ENCODE assay signal across 11 mouse cellular contexts in genomic region chr9:41938449-41938848, GRCm38 (mm10).
DNase-seq lines count a peak whose midpoint lies in the region; ATAC-seq and TF ChIP-seq lines count a peak whose summit lies in the region.
"Had no signal": no experiment of that assay in that cellular context is flagged by ENCODE, and none has a peak within 500 bp of the region (broad histone marks: within the 10 kb centered on the region; RNA-seq: fewer than 3 reads in every experiment).

No protein-coding gene starts in this region.

- no peak overlapping the region for H3K4me2 ChIP-seq in lung, embryonic 14.5 days
- H3K4me2 ChIP-seq in intestine, embryonic 15.5 days (replicated peaks) = no peak overlapping the region
- H3K4me2 ChIP-seq in stomach, embryonic 15.5 days = no peak overlapping the region

- H3K9me3 ChIP-seq in lung, embryonic 14.5 days (ENCODE audit: low read depth, low read length) = no peaks in the 10 kb centered on the region
- no peaks in the 10 kb centered on the region for H3K9me3 ChIP-seq in intestine, embryonic 15.5 days
- no peaks in the 10 kb centered on the region for H3K9me3 ChIP-seq in stomach, embryonic 15.5 days
- H3K9me3 ChIP-seq: megakaryocyte, embryonic 14.5 days had no signal

- H3K9ac ChIP-seq in lung, embryonic 14.5 days = no peak overlapping the region
- no peak overlapping the region for H3K9ac ChIP-seq in intestine, embryonic 15.5 days
- no peak overlapping the region for H3K9ac ChIP-seq in stomach, embryonic 15.5 days

- H3K4me1 ChIP-seq in lung, embryonic 14.5 days (ENCODE audit: insufficient read depth) = peaks cover 25% of the 10 kb centered on the region
- H3K4me1 ChIP-seq in lung, adult 2 months (ENCODE audit: control insufficient read depth, insufficient read depth, low read length) = peaks cover 3% of the 10 kb centered on the region; the same call in 1 of the 2 replicates
- H3K4me1 ChIP-seq in intestine, embryonic 15.5 days (replicated peaks) = peaks cover 14% of the 10 kb centered on the region
- peaks cover 33% of the 10 kb centered on the region for H3K4me1 ChIP-seq in stomach, embryonic 15.5 days
- H3K4me1 ChIP-seq: megakaryocyte, embryonic 14.5 days had no signal

- TF ChIP-seq CTCF in lung, embryonic 14.5 days (IDR thresholded peaks at IDR 0.05; ENCODE audit: low read depth) = no peak
- TF ChIP-seq CTCF in lung, adult 2 months (IDR thresholded peaks at IDR 0.05; ENCODE audit: insufficient read depth, low read length) = no peak

- peak; percentile 24 for DNase-seq in embryo, embryonic 10.5 days (ENCODE audit: low spot score)
- no peak for DNase-seq in embryo, embryonic 10 days (ENCODE audit: low spot score)
- DNase-seq in lung, embryonic 14.5 days = no peak
- DNase-seq in lung, adult 2 months = no peak
- no peak for DNase-seq in left cerebral cortex, postnatal 4 days
- DNase-seq in spleen, adult 18-20 months = no peak
- DNase-seq: right cerebral cortex, postnatal 25 days had no signal

- TF ChIP-seq POLR2A in lung, adult 2 months (IDR thresholded peaks at IDR 0.05; ENCODE audit: borderline replicate concordance, extremely low read depth, low read depth, low read length) = no peak

- 29% methylated on average over 8 of the region's 8 CpGs for WGBS in lung, embryonic 14.5 days
- WGBS in lung, adult 2 months = 43% methylated on average over 8 of the region's 8 CpGs
- 42% methylated on average over 8 of the region's 8 CpGs for WGBS in intestine, embryonic 15.5 days
- 37% methylated on average over 8 of the region's 8 CpGs for WGBS in stomach, embryonic 15.5 days

- H3K36me3 ChIP-seq in lung, embryonic 14.5 days (ENCODE audit: insufficient read depth) = no peaks in the 10 kb centered on the region
- no peaks in the 10 kb centered on the region for H3K36me3 ChIP-seq in intestine, embryonic 15.5 days
- H3K36me3 ChIP-seq in stomach, embryonic 15.5 days = no peaks in the 10 kb centered on the region

- peak overlapping the region; percentile 56; the same call in 1 of the 2 replicates for H3K27ac ChIP-seq in lung, embryonic 14.5 days (ENCODE audit: low read depth)
- peak overlapping the region; percentile 64 for H3K27ac ChIP-seq in intestine, embryonic 15.5 days
- H3K27ac ChIP-seq in stomach, embryonic 15.5 days = peak overlapping the region; percentile 82

- H3K4me3 ChIP-seq in lung, embryonic 14.5 days (ENCODE audit: low read depth, low read length) = no peak overlapping the region
- H3K4me3 ChIP-seq in lung, adult 2 months (replicated peaks; ENCODE audit: extremely low read depth, low read depth, low read length) = no peak overlapping the region
- no peak overlapping the region for H3K4me3 ChIP-seq in intestine, embryonic 15.5 days (replicated peaks)
- H3K4me3 ChIP-seq in stomach, embryonic 15.5 days (replicated peaks) = no peak overlapping the region
- H3K4me3 ChIP-seq: megakaryocyte, embryonic 14.5 days had no signal

- H3K27me3 ChIP-seq in lung, embryonic 14.5 days (ENCODE audit: insufficient read depth, low read length) = no peaks in the 10 kb centered on the region
- no peaks in the 10 kb centered on the region for H3K27me3 ChIP-seq in intestine, embryonic 15.5 days (replicated peaks)
- H3K27me3 ChIP-seq in stomach, embryonic 15.5 days (replicated peaks) = no peaks in the 10 kb centered on the region
- H3K27me3 ChIP-seq: Patski had no signal

- no peak for ATAC-seq in lung, embryonic 14.5 days (ENCODE audit: insufficient read depth)
- ATAC-seq in intestine, embryonic 15.5 days = no peak
- no peak for ATAC-seq in stomach, embryonic 15.5 days (ENCODE audit: insufficient read depth, low FRiP score, low read depth)

- intact Hi-C loops in left cerebral cortex, postnatal 4 days (cut with DNase I) = no loop called here
